Mouse (Mus musculus) stomach, postnatal 0 days (tissue): Measurements from ENCODE around the gene Kcnj4. TPM values are rescaled to one million over a fixed set of nuclear protein-coding genes. Genes with fewer than 3 reads are reported as not detected.
A peak's percentile ranks its signal among the peaks of the same experiment; 100 is the strongest.

Experiments
- ATAC-seq: fragments of 200-750 bp; cut with Nextera tagmentation; 2 replicates; pipeline ENCODE4 v1.8.0; 2017; ENCODE audit not compliant: low FRiP score, low TSS enrichment
- DNase-seq: peaks from one replicate; pipeline ENCODE4 v3.0.0-alpha.2; 2016; ENCODE audit warnings: low spot score
- H3K27ac ChIP-seq: fragments of 300-500 bp; sonication (generic); replicated peaks from 2 replicates; pipeline ENCODE4 v1.5.1; 2014; ENCODE audit warnings: mild to moderate bottlenecking, control low read depth
- H3K27me3 ChIP-seq: fragments of 300-500 bp; sonication (generic); 2 replicates; pipeline ENCODE4 v1.6.1; 2014; ENCODE audit warnings: low read length; ENCODE audit not compliant: control insufficient read depth, insufficient read depth
- H3K36me3 ChIP-seq: fragments of 300-500 bp; sonication (generic); 2 replicates; pipeline ENCODE4 v1.6.1; 2014; ENCODE audit warnings: low read length, mixed read lengths; ENCODE audit not compliant: control insufficient read depth, insufficient read depth
- H3K4me1 ChIP-seq: fragments of 300-500 bp; sonication (generic); replicated peaks from 2 replicates; pipeline ENCODE4 v1.6.1; 2014; ENCODE audit warnings: antibody characterized with exemption; ENCODE audit not compliant: control insufficient read depth, insufficient read depth
- H3K4me2 ChIP-seq: fragments of 300-500 bp; sonication (generic); replicated peaks from 2 replicates; pipeline ENCODE4 v1.6.1; 2014; ENCODE audit warnings: low read depth, mild to moderate bottlenecking, control low read depth, moderate library complexity
- H3K4me3 ChIP-seq: fragments of 300-500 bp; sonication (generic); 2 replicates; pipeline ENCODE4 v1.5.1; 2014; ENCODE audit warnings: low read depth, low read length, control low read depth
- H3K9ac ChIP-seq: fragments of 300-500 bp; sonication (generic); 2 replicates; pipeline ENCODE4 v1.6.1; 2014; ENCODE audit warnings: mild to moderate bottlenecking, low read length, control low read depth, mixed read lengths
- H3K9me3 ChIP-seq: fragments of 300-500 bp; sonication (generic); 2 replicates; pipeline ENCODE4 v1.6.1; 2016; ENCODE audit warnings: low read length; ENCODE audit not compliant: control insufficient read depth
- CTCF ChIP-seq: IDR thresholded peaks from 2 replicates; pipeline ENCODE4 v1.5.1; 2016; ENCODE audit warnings: antibody characterized with exemption, low read depth, mild to moderate bottlenecking, moderate library complexity
- EP300 ChIP-seq: optimal IDR thresholded peaks from 2 replicates; pipeline ENCODE3; 2016; ENCODE audit warnings: antibody characterized with exemption
- WGBS: fragments of 180-500 bp; shearing (Covaris S2); extraction: QIAGEN DNeasy Blood & Tissue Kit; methylation state at CpG from one replicate; pipeline ENCODE4 v1.1.7; 2014; 5-methylcytosine and 5-hydroxymethylcytosine counted together
- polyA plus RNA-seq: library from polyadenylated mRNA; unstranded; fragments of >200 nt; fragmentation: Nextera tagmentation; extraction: Ambion mirVana; gene quantifications from 2 replicates; pipeline ENCODE4 v1.2.1, GENCODE M21; 2015

Gene Kcnj4
- polyA plus RNA-seq, 1 experiment from 2014 or later, result not detected

DNA sequence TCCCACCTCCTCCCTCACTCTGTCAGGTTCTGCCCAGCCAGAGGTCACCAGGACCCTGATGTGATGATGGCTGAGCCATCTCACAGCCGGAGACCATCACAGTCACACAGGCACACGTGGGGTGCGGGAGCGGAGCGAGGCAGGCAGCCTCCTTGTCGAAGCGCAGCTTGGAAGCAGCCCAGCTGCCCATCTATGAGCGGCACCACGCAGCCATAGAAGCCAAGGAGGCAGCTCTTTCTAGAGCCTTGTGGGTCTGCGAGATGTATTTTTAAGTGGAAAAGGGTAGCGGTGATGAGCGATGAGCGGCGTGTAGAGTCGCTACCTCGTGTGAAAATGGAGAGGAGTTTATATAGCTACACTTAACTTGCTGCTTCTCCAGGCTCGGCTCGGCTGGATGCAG is 11.5 kb downstream of the Kcnj4 start:
- Histone ChIP-seq H3K9me3 (no peaks in the 10 kb centered on the region), H3K4me1 (no peaks in the 10 kb centered on the region), H3K27me3 (no peaks in the 10 kb centered on the region), H3K9ac (no peak overlapping the region), H3K4me2 (no peak overlapping the region), H3K4me3 (no peak overlapping the region), H3K36me3 (no peaks in the 10 kb centered on the region), H3K27ac (no peak overlapping the region)
- DNase-seq, result no peak
- 0 out of 2 replicates have a peak, but pooled peaks have one; percentile 41 for ATAC-seq
- WGBS, result 37% methylated on average over 18 of the region's 18 CpGs
- no peak for TF ChIP-seq EP300
- no peak for TF ChIP-seq CTCF

DNA sequence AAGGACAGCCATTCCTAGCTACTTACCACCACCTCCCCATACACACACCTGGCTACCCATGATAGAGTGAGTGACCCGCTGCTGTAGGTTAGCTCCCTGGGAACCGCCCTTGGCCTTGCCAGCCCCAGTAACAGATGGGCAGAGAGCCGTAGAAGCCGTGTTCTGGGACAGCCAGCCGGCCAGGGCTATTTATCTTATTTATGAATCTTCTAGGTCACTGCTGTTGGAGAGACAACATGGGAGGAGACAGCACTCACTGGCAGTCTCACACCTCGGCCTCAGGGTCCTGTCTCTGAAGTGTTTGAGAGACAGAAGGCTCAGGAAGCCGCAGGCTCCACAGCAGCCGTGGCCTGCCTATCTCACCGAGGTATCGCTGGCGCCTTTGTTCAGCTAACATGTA is 15.6 kb downstream of the Kcnj4 start:
- WGBS, result 57% methylated on average over 11 of the region's 11 CpGs
- Histone ChIP-seq H3K36me3 (no peaks in the 10 kb centered on the region), H3K9me3 (no peaks in the 10 kb centered on the region), H3K9ac (no peak overlapping the region), H3K4me3 (no peak overlapping the region), H3K27ac (no peak overlapping the region), H3K4me2 (no peak overlapping the region), H3K4me1 (no peaks in the 10 kb centered on the region), H3K27me3 (no peaks in the 10 kb centered on the region)
- TF ChIP-seq CTCF (no peak), EP300 (no peak)
- ATAC-seq (no peak), DNase-seq (no peak)

- no peak overlapping the region for H3K9ac ChIP-seq
- H3K9me3 ChIP-seq, result no peaks in the 10 kb centered on the region
- DNase-seq, result peak; percentile 73
- no peak overlapping the region for H3K4me2 ChIP-seq
- no peak overlapping the region for H3K27ac ChIP-seq
- H3K4me3 ChIP-seq, result no peak overlapping the region
- H3K4me1 ChIP-seq, result no peaks in the 10 kb centered on the region
- TF ChIP-seq CTCF (0 out of 2 replicates have a peak, but pooled peaks have one; percentile 0), EP300 (no peak)
- no peaks in the 10 kb centered on the region for H3K36me3 ChIP-seq
- peak; percentile 49; the same call in 1 of the 2 replicates for ATAC-seq
- H3K27me3 ChIP-seq, result no peaks in the 10 kb centered on the region
- WGBS, result 10% methylated on average over 15 of the region's 15 CpGs
Measured at GRCm38 (mm10) chr15:79481181-79481688, 23.8 kb downstream of the Kcnj4 start.

- no peak for TF ChIP-seq EP300
- Histone ChIP-seq H3K9me3 (no peaks in the 10 kb centered on the region), H3K4me3 (no peak overlapping the region), H3K36me3 (no peaks in the 10 kb centered on the region), H3K4me2 (no peak overlapping the region), H3K4me1 (no peaks in the 10 kb centered on the region), H3K27ac (no peak overlapping the region), H3K27me3 (no peaks in the 10 kb centered on the region), H3K9ac (no peak overlapping the region)
- DNase-seq (no peak), ATAC-seq (no peak)
- 44% methylated on average over 5 of the region's 6 CpGs for WGBS
Measured at GRCm38 (mm10) chr15:79477227-79477626, 27.8 kb downstream of the Kcnj4 start.

GRCm38 (mm10) chr15:79473638-79474355 is 31.2 kb downstream of the Kcnj4 start:
- DNase-seq (no peak), ATAC-seq (no peak)
- no peaks in the 10 kb centered on the region for H3K4me1 ChIP-seq
- H3K4me3 ChIP-seq, result no peak overlapping the region
- no peaks in the 10 kb centered on the region for H3K9me3 ChIP-seq
- 55% methylated on average over 12 of the region's 12 CpGs for WGBS
- H3K27ac ChIP-seq, result no peak overlapping the region
- H3K4me2 ChIP-seq, result no peak overlapping the region
- H3K27me3 ChIP-seq, result no peaks in the 10 kb centered on the region
- no peaks in the 10 kb centered on the region for H3K36me3 ChIP-seq
- TF ChIP-seq CTCF (no peak), EP300 (no peak)
- no peak overlapping the region for H3K9ac ChIP-seq

DNA sequence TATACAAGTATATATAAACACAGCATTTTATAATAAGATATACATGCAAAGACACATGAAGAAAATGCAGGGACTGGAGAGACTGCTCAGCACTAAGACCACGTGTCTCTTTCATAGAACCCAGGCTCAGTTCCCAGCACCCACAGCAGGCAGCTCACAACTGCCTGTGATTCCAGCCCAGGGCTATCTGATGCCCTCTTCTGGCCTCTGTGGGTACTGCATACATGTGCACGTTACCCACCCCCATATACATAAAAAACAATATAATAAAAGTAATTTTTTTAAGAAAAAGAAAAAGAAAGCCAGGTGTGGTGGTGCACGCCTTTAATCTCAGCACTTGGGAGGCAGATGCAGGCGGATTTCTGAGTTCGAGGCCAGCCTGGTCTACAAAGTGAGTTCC is 32.0 kb downstream of the Kcnj4 start:
- Histone ChIP-seq H3K4me2 (no peak overlapping the region), H3K27ac (no peak overlapping the region), H3K27me3 (no peaks in the 10 kb centered on the region), H3K9ac (no peak overlapping the region), H3K4me1 (no peaks in the 10 kb centered on the region), H3K9me3 (no peaks in the 10 kb centered on the region), H3K4me3 (no peak overlapping the region), H3K36me3 (no peaks in the 10 kb centered on the region)
- ATAC-seq, result no peak
- no peak for DNase-seq
- TF ChIP-seq EP300 (no peak), CTCF (peak; percentile 46)
- WGBS, result 92% methylated on average over 5 of the region's 5 CpGs
